Mouse (Mus musculus): ENCODE results near the gene Rpl11. TPM values are rescaled to one million over a fixed set of nuclear protein-coding genes. Genes with fewer than 3 reads are reported as not detected.
"Not testable (repeated sequence)": the region's sequence is repeated elsewhere in the genome, so short reads cannot be mapped to it uniquely, and the experiment has no call there.

The Rpl11 gene
- polyA plus RNA-seq (2015; fragmentation: Nextera tagmentation; extraction: Ambion mirVana): 407 and 467 TPM in 2 replicates

DNA sequence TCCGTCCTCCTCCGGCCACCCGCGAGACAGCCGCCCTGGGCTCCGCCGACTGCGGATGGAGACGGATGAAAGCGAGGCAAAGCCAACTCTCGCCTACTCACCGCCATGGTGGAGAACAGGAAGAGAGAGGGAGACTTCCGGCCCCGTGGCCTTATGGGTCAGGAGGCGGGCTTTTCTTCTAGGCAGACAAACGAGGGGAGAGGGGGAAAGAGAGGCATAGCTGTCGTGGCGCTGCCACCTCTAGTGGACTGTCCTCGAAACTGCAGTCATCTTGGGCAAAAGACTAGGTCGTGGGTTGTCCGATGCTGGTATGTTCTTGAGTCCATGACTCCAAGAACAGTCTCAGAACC, at the start of gene Rpl11:
Gene Rpl11 (minus strand): TSS at position 182 of the 350 bp plus-strand sequence.
- ATAC-seq: peak; percentile 97

DNA sequence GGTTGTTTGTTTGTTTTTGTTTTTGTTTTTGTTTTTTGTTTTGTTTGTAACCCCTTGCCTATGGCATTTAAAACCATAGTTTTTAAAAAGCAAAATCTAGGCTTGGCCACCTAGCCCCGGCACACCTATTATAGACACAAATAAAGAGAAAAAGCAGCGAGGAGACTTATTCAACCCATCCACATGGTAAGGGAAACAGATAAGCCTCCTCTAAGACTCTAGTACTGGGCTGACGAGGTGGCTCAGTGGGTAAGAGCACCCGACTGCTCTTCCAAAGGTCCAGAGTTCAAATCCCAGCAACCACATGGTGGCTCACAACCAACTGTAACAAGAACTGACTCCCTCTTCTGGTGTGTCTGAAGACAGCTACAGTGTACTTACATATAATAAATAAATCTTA, 48.5 kb upstream of the Rpl11 start:
- H3K27me3 ChIP-seq (replicated peaks; ENCODE audit: control insufficient read depth, insufficient read depth, low read length); H3K4me2 ChIP-seq (ENCODE audit: low read depth, low read length); ATAC-seq; H3K4me3 ChIP-seq (ENCODE audit: low read length); H3K9ac ChIP-seq (ENCODE audit: low read depth, low read length); H3K9me3 ChIP-seq (ENCODE audit: control insufficient read depth, low read length); H3K27ac ChIP-seq (ENCODE audit: low read length); H3K4me1 ChIP-seq (ENCODE audit: control insufficient read depth, insufficient read depth, low read length); H3K36me3 ChIP-seq (ENCODE audit: control insufficient read depth, insufficient read depth, low read length): not testable (repeated sequence)
- WGBS: 85% methylated on average over 4 of the region's 4 CpGs

More for the DNA sequence above, at the start of gene Rpl11:
- H3K9me3 ChIP-seq (ENCODE audit: control insufficient read depth, low read length): no peaks in the 10 kb centered on the region
- WGBS: under 1% methylated on average over 21 of the region's 21 CpGs
- H3K9ac ChIP-seq (ENCODE audit: low read depth, low read length): peak within 1 kb of the TSS; percentile 91
- peaks cover 20% of the 10 kb centered on the region for H3K4me1 ChIP-seq (ENCODE audit: control insufficient read depth, insufficient read depth, low read length)
- peaks cover 20% of the 10 kb centered on the region; the same call in 1 of the 2 replicates for H3K36me3 ChIP-seq (ENCODE audit: control insufficient read depth, insufficient read depth, low read length)
- H3K27ac ChIP-seq (ENCODE audit: low read length): peak within 1 kb of the TSS; percentile 74
- no peaks in the 10 kb centered on the region for H3K27me3 ChIP-seq (replicated peaks; ENCODE audit: control insufficient read depth, insufficient read depth, low read length)
- H3K4me2 ChIP-seq (ENCODE audit: low read depth, low read length): peak within 1 kb of the TSS; percentile 74
- peak within 1 kb of the TSS; percentile 82 for H3K4me3 ChIP-seq (ENCODE audit: low read length)

DNA sequence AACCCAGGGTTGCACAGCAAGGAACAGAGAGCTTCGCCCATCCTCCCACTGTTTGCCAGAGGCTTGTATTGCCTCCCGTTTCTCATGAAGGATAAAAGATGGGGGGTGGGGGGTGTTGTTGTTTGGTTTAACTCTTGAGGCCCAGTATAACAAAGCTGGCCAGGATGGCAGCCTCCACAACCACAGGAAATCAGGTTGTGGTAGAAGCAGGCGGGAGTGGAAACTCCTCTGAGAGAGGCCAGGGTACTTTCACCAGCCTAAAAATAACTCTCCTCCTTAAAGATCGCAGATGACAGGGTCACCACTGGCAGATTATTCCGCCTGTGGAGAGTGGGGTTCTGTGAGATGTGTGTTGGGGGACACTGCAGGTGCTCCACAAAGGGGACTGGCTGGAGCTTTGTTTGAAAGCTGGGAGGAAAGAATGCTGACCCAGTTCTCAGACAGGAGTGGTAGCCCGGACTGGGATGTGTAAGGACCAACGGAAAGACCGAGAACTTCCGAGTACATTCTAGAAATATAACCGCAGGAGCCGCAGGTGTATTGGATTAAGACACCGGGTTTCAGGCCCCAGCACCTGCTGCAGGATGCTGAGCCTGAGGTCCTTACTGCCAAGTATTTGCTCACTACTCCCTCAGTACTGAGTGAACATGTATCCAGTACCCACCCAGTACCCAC, 47.3 kb upstream of the Rpl11 start:
- Histone ChIP-seq H3K27ac (ENCODE audit: low read length) (no peak overlapping the region), H3K36me3 (ENCODE audit: control insufficient read depth, insufficient read depth, low read length) (no peaks in the 10 kb centered on the region), H3K9me3 (ENCODE audit: control insufficient read depth, low read length) (no peaks in the 10 kb centered on the region), H3K9ac (ENCODE audit: low read depth, low read length) (no peak overlapping the region), H3K4me2 (ENCODE audit: low read depth, low read length) (no peak overlapping the region), H3K4me1 (ENCODE audit: control insufficient read depth, insufficient read depth, low read length) (peaks cover 9% of the 10 kb centered on the region; the same call in 1 of the 2 replicates), H3K4me3 (ENCODE audit: low read length) (no peak overlapping the region), H3K27me3 (replicated peaks; ENCODE audit: control insufficient read depth, insufficient read depth, low read length) (no peaks in the 10 kb centered on the region)
- 70% methylated on average over 12 of the region's 12 CpGs for WGBS
- no peak for ATAC-seq

DNA sequence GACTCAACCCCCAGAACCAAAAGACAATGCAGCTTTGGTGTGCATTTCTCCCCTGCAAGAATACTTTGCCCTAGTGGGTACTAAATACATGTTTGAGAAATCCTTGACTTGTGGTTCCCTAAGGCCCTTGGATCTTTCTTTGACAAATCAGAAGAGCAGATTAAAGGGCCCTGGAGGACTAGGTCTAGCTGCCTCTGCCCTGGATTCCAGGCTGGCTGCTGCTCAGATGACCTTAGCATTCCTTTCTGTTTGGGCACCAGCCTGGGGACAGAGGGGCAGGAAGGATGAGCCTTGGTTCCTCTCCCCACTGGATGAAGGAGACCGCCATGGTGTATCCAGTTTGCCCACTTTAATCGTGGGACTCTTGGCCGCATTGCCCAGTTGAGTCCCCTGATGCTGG, 45.2 kb upstream of the Rpl11 start:
- WGBS: 90% methylated on average over 3 of the region's 3 CpGs
- Histone ChIP-seq H3K4me1 (ENCODE audit: control insufficient read depth, insufficient read depth, low read length) (no peaks in the 10 kb centered on the region), H3K9me3 (ENCODE audit: control insufficient read depth, low read length) (no peaks in the 10 kb centered on the region), H3K4me3 (ENCODE audit: low read length) (no peak overlapping the region), H3K27ac (ENCODE audit: low read length) (no peak overlapping the region), H3K9ac (ENCODE audit: low read depth, low read length) (no peak overlapping the region), H3K4me2 (ENCODE audit: low read depth, low read length) (no peak overlapping the region), H3K36me3 (ENCODE audit: control insufficient read depth, insufficient read depth, low read length) (no peaks in the 10 kb centered on the region), H3K27me3 (replicated peaks; ENCODE audit: control insufficient read depth, insufficient read depth, low read length) (no peaks in the 10 kb centered on the region)
- no peak for ATAC-seq

DNA sequence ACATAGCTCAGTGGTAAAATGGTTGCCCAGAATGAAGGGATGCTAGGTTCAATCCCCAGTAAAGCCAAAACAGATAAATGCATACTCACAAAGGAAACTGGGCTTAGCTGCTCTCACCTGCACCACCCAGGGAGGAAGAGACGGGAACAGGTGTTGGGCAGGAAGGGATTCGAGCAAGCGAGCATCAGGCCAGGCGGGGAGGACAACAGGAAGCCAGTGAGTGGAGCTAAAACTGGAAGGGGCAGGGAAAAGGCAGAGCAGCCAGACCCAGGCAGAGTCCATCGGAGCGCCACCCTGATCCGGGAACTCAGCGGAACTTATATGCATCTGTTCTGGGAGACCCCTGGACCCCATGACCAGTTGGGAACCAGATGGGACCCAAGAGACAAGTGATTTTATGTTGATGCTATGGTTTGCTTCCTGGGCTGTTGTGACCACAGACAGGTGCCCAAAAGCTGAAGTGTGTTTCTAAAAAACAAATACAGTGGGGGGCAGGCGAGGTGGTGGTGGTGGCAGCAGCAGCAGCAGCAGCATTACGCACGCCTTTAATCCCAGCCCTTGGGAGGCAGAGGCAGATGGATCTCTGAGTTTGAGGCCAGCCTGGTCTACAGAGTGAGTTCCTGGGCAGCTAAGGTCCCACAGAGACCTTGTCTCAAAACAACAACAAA, 43.4 kb upstream of the Rpl11 start:
- no peaks in the 10 kb centered on the region for H3K36me3 ChIP-seq (ENCODE audit: control insufficient read depth, insufficient read depth, low read length)
- no peaks in the 10 kb centered on the region for H3K27me3 ChIP-seq (replicated peaks; ENCODE audit: control insufficient read depth, insufficient read depth, low read length)
- no peak overlapping the region for H3K4me3 ChIP-seq (ENCODE audit: low read length)
- H3K9ac ChIP-seq (ENCODE audit: low read depth, low read length): no peak overlapping the region
- H3K9me3 ChIP-seq (ENCODE audit: control insufficient read depth, low read length): peaks cover 3% of the 10 kb centered on the region
- no peak overlapping the region for H3K27ac ChIP-seq (ENCODE audit: low read length)
- WGBS: 71% methylated on average over 11 of the region's 11 CpGs
- no peaks in the 10 kb centered on the region for H3K4me1 ChIP-seq (ENCODE audit: control insufficient read depth, insufficient read depth, low read length)
- ATAC-seq: no peak
- H3K4me2 ChIP-seq (ENCODE audit: low read depth, low read length): no peak overlapping the region

DNA sequence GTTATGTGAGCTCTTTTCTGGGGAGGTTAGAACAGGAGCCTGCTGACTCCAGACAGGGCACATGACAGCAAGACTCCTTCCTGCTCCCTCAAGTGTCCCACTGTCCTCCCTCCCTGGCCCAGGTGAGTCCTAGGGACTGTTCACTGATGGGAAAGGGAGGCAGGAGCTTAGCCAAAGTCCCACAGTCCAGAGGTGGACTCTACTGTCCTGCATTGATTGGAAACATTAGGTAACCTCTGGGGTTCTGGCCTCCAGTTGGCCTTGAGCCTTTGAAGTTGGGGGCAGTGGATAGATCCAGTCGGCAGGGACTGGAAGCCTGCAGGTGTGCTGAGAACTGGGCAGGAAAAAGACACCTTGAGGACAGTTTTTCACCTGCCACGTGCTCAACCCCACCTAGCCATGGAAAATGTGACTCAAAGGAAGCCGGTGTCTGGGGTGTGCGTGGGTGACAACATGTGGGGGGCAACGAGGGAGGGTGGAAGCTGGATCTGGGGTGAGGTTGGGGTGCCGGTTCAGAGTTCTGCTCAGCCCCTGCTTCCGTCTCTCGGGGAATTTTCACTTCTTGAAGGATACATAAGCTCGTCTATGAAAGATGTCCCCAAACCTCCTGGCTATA, 42.4 kb upstream of the Rpl11 start:
- WGBS: 75% methylated on average over 9 of the region's 9 CpGs
- H3K27ac ChIP-seq (ENCODE audit: low read length): no peak overlapping the region
- H3K9ac ChIP-seq (ENCODE audit: low read depth, low read length): peak overlapping the region; percentile 7; the same call in 1 of the 2 replicates
- no peaks in the 10 kb centered on the region for H3K4me1 ChIP-seq (ENCODE audit: control insufficient read depth, insufficient read depth, low read length)
- H3K4me3 ChIP-seq (ENCODE audit: low read length): no peak overlapping the region
- no peaks in the 10 kb centered on the region for H3K27me3 ChIP-seq (replicated peaks; ENCODE audit: control insufficient read depth, insufficient read depth, low read length)
- peaks cover 3% of the 10 kb centered on the region for H3K9me3 ChIP-seq (ENCODE audit: control insufficient read depth, low read length)
- no peak for ATAC-seq
- H3K4me2 ChIP-seq (ENCODE audit: low read depth, low read length): no peak overlapping the region
- H3K36me3 ChIP-seq (ENCODE audit: control insufficient read depth, insufficient read depth, low read length): no peaks in the 10 kb centered on the region

DNA sequence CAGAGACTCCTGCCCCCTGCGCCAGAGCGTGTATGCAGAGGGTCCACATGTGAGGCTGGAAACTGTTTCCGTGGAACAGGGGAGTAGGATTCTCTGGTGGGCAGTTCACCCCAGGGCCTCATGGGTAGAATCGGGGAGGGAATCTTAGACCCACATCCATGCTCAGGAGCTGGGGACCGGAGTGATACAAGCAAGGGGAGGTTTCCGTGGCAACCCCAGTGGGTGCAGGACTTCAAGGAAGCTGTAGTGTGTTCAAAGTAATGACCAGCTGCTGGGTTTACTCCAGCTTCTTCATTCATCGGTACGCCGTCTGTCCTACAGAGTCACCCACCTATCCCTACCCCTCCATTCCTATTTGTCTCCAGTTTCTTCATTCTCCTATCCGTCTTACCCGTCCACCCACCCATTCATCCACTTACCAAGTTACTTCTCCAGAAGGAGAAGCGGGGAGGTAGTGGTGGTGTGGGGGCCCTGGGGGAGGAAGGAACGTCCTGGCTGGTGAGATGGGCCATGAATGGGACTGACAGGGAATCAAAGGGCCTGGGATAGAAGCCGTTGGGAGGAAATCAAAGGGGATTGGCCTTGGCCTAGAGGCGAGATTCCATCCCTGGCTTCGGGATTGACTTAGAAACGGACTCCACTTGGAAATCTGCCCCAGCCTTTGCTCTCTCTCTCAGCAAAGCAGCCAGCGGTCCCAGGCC, 41.4 kb upstream of the Rpl11 start:
- H3K4me1 ChIP-seq (ENCODE audit: control insufficient read depth, insufficient read depth, low read length): peaks cover 3% of the 10 kb centered on the region; the same call in 1 of the 2 replicates
- no peaks in the 10 kb centered on the region for H3K36me3 ChIP-seq (ENCODE audit: control insufficient read depth, insufficient read depth, low read length)
- no peak overlapping the region for H3K4me2 ChIP-seq (ENCODE audit: low read depth, low read length)
- peak overlapping the region; percentile 7; the same call in 1 of the 2 replicates for H3K9ac ChIP-seq (ENCODE audit: low read depth, low read length)
- H3K27me3 ChIP-seq (replicated peaks; ENCODE audit: control insufficient read depth, insufficient read depth, low read length): no peaks in the 10 kb centered on the region
- WGBS: 78% methylated on average over 18 of the region's 18 CpGs
- H3K4me3 ChIP-seq (ENCODE audit: low read length): no peak overlapping the region
- H3K27ac ChIP-seq (ENCODE audit: low read length): no peak overlapping the region
- peaks cover 3% of the 10 kb centered on the region for H3K9me3 ChIP-seq (ENCODE audit: control insufficient read depth, low read length)
- no peak for ATAC-seq

DNA sequence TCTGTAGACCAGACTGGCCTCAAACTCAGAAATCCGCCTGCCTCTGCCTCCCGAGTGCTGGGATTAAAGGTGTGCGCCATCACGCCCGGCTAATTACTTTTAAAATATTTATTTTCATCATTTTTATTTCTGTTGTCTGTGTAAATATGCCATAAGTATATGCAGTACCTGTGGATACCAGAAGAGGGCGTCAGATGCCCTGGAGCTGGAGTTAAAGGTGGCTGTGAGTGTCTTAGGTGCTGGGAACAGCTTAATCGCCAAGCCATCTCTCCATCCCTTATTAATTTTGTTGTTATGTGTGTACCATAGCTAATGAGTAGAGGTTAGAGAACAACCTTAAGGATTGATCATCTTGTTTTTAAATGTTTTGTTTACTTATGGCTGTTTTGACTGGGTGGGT, 39.3 kb upstream of the Rpl11 start:
- Histone ChIP-seq H3K9me3 (ENCODE audit: control insufficient read depth, low read length) (peaks cover 3% of the 10 kb centered on the region), H3K36me3 (ENCODE audit: control insufficient read depth, insufficient read depth, low read length) (no peaks in the 10 kb centered on the region), H3K27me3 (replicated peaks; ENCODE audit: control insufficient read depth, insufficient read depth, low read length) (no peaks in the 10 kb centered on the region), H3K9ac (ENCODE audit: low read depth, low read length) (no peak overlapping the region), H3K4me2 (ENCODE audit: low read depth, low read length) (no peak overlapping the region), H3K4me1 (ENCODE audit: control insufficient read depth, insufficient read depth, low read length) (peaks cover 11% of the 10 kb centered on the region), H3K27ac (ENCODE audit: low read length) (no peak overlapping the region), H3K4me3 (ENCODE audit: low read length) (no peak overlapping the region)
- ATAC-seq: no peak
- 87% methylated on average over 7 of the region's 7 CpGs for WGBS

DNA sequence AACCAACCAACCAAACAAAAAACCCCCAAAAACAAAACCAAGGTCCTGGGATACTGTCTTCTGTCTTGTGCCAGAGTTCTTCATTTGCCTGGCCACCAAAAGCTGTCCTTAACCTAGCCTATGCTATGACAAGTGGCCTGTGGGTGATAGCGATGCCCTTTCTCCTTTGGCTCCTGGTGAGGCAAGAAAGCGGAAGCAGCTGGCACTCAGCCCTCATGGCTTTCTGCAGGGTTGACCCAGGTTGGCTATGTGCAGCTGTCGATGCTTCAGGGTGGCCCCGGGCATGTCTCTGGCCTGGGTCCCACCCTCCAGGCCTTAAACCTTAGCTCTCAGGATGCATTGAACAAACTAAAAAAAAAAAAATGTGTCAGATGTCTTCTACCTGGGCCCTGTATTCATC, 38.1 kb upstream of the Rpl11 start:
- no peak for ATAC-seq
- Histone ChIP-seq H3K9me3 (ENCODE audit: control insufficient read depth, low read length) (peaks cover 3% of the 10 kb centered on the region), H3K36me3 (ENCODE audit: control insufficient read depth, insufficient read depth, low read length) (no peaks in the 10 kb centered on the region), H3K4me3 (ENCODE audit: low read length) (no peak overlapping the region), H3K27me3 (replicated peaks; ENCODE audit: control insufficient read depth, insufficient read depth, low read length) (no peaks in the 10 kb centered on the region), H3K27ac (ENCODE audit: low read length) (no peak overlapping the region), H3K9ac (ENCODE audit: low read depth, low read length) (no peak overlapping the region), H3K4me2 (ENCODE audit: low read depth, low read length) (no peak overlapping the region), H3K4me1 (ENCODE audit: control insufficient read depth, insufficient read depth, low read length) (peaks cover 11% of the 10 kb centered on the region)
- WGBS: 95% methylated on average over 4 of the region's 4 CpGs
